Mouse (Mus musculus) neutrophil, adult 65 days (primary cell): ENCODE results near the gene Magea8. TPM values are rescaled to one million over a fixed set of nuclear protein-coding genes. Genes with fewer than 3 reads are reported as not detected.

Experiments used
- total RNA-seq: library from RNA; stranded (reverse); gene quantifications from 2 replicates; pipeline ENCODE4 v1.2.4, GENCODE M21; 2023

Gene Magea8
- not detected in 2 replicates for total RNA-seq

GRCm38 (mm10) chrX:154995750-154996149, at the start of gene Magea8:
Gene Magea8 (minus strand): TSS chrX:154995850.

GRCm38 (mm10) chrX:154949405-154949804, 46.2 kb downstream of the Magea8 start, which contains the start of gene Magea3:
Gene Magea3 (minus strand): TSS chrX:154949505.

GRCm38 (mm10) chrX:154935887-154936286, 59.8 kb downstream of the Magea8 start, which contains the start of gene Magea6:
Gene Magea6 (minus strand): TSS chrX:154935987.

Other genes with a start within 250 kb of the Magea8 start
- gene Cldn34b1, start 105.6 kb downstream of the Magea8 start, total RNA-seq = not detected in 2 replicates
- gene Magea6, start 59.9 kb downstream of the Magea8 start, total RNA-seq = not detected in 2 replicates
- not detected in 2 replicates for gene Magea3, start 46.3 kb downstream of the Magea8 start, total RNA-seq
- not detected in 2 replicates for gene Magea5, start 67.3 kb upstream of the Magea8 start, total RNA-seq
- not detected in 2 replicates for gene Magea1, start 93.9 kb upstream of the Magea8 start, total RNA-seq
- not detected in 2 replicates for gene Magea2, start 97.8 kb upstream of the Magea8 start, total RNA-seq
- gene Cldn34b2, start 132.6 kb upstream of the Magea8 start, total RNA-seq = not detected in 2 replicates
- gene Sat1, start 220.6 kb upstream of the Magea8 start, total RNA-seq = 564 and 611 TPM in 2 replicates